Mouse (Mus musculus): ENCODE measurements around the gene Rab11fip5. TPM values are rescaled to one million over a fixed set of nuclear protein-coding genes. Genes with fewer than 3 reads are reported as not detected.

Gene Rab11fip5
- polyA plus RNA-seq, 1 experiment: 13.5 TPM

DNA sequence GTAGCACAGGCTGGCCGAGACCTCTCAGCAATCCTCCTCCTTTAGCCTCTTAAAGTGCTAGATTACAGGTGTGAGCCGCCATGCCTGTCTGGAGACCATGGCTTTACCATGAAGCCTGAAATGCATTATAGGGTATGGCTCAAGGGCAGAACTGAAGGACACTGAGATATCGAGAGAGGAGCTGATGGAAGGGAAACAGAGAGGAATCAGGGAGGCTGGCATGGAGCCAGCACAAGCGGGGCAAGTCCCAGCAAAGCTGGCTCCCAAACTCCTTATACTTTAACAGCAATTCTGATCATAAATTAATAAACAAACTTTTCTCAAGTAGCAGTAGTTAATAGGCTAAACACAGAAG is 10.6 kb downstream of the Rab11fip5 start:
- Histone ChIP-seq H3K36me3 (ENCODE audit: control insufficient read depth, insufficient read depth, low read length) (no peaks in the 10 kb centered on the region), H3K27me3 (ENCODE audit: control insufficient read depth, insufficient read depth, low read length) (no peaks in the 10 kb centered on the region), H3K27ac (ENCODE audit: control insufficient read depth, insufficient read depth, low read length) (no peak overlapping the region), H3K4me1 (replicated peaks; ENCODE audit: control insufficient read depth, insufficient read depth, low read length) (0 out of 2 replicates have a peak, but pooled peaks cover 2% of the 10 kb centered on the region), H3K4me3 (ENCODE audit: control insufficient read depth, insufficient read depth, low read length) (no peak overlapping the region)
- TF ChIP-seq POLR2A (IDR thresholded peaks at IDR 0.05; ENCODE audit: control insufficient read depth, extremely low read depth, insufficient read depth, low read length, poor library complexity): no peak
- TF ChIP-seq CTCF (IDR thresholded peaks at IDR 0.05; ENCODE audit: borderline replicate concordance, control insufficient read depth, extremely low read depth, insufficient read depth, low read length, poor library complexity): no peak
- whole genome bisulfite sequencing: 89% methylated on average over 4 of the region's 4 CpGs
- no peak for DNase-seq

DNA sequence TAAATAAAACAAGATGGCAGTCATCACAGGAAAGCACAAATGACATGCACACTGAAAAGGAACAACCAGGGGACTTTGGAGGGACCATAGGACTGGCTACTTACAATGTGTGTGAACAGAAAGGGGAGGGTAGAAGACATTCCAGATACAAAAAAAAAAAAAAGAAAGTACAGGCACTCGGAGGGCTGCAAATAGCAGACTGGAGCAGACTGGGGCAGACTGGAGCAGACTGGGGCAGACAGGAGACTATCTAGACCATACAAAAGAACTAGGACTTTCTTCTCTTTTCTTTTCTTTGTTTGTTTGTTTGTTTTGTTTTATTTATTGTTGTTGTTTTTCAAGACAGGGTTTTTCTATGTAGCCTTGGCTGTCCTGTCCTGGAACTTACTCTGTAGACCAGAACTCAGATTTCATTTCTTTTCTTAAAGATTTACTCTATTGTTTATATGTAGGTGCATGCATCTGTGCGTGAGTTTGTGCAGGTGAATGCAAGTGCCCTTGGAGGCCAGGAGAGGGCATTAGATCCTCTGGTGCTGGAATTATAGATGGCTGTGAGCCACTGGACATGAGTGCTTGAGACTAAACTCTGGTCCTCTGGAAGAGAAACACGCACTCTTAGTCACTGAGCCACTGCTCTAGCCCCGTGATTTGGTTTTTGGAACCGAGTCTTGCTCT is 11.1 kb downstream of the Rab11fip5 start:
- H3K4me3 ChIP-seq (ENCODE audit: control insufficient read depth, insufficient read depth, low read length): no peak overlapping the region
- no peak overlapping the region for H3K27ac ChIP-seq (ENCODE audit: control insufficient read depth, insufficient read depth, low read length)
- no peaks in the 10 kb centered on the region for H3K4me1 ChIP-seq (replicated peaks; ENCODE audit: control insufficient read depth, insufficient read depth, low read length)
- no peaks in the 10 kb centered on the region for H3K27me3 ChIP-seq (ENCODE audit: control insufficient read depth, insufficient read depth, low read length)
- TF ChIP-seq CTCF (IDR thresholded peaks at IDR 0.05; ENCODE audit: borderline replicate concordance, control insufficient read depth, extremely low read depth, insufficient read depth, low read length, poor library complexity) (no peak), POLR2A (IDR thresholded peaks at IDR 0.05; ENCODE audit: control insufficient read depth, extremely low read depth, insufficient read depth, low read length, poor library complexity) (no peak)
- WGBS: 96% methylated on average over 5 of the region's 5 CpGs
- no peaks in the 10 kb centered on the region for H3K36me3 ChIP-seq (ENCODE audit: control insufficient read depth, insufficient read depth, low read length)
- DNase-seq: no peak

DNA sequence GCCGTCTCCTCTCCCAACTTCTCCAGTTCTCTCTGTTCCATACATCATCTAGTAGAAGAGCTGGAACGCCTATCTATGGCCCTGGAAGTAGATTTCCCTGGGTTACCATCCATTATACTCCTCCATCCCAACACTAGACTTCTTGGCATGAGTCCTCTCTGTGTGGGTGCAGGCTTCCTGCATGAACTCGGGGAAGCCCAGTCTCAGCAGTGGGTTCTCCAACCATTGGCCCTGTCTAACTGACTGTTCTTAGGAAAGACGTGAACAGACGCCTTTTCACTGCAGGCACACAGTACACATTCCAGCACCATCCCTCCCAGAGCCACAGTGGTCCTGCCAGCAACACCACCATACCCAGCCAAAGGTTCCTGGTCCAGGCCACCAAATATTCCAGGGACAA is 11.8 kb downstream of the Rab11fip5 start:
- H3K4me3 ChIP-seq (ENCODE audit: control insufficient read depth, insufficient read depth, low read length): no peak overlapping the region
- DNase-seq: no peak
- H3K36me3 ChIP-seq (ENCODE audit: control insufficient read depth, insufficient read depth, low read length): no peaks in the 10 kb centered on the region
- no peaks in the 10 kb centered on the region for H3K4me1 ChIP-seq (replicated peaks; ENCODE audit: control insufficient read depth, insufficient read depth, low read length)
- no peaks in the 10 kb centered on the region for H3K27me3 ChIP-seq (ENCODE audit: control insufficient read depth, insufficient read depth, low read length)
- H3K27ac ChIP-seq (ENCODE audit: control insufficient read depth, insufficient read depth, low read length): no peak overlapping the region
- TF ChIP-seq CTCF (IDR thresholded peaks at IDR 0.05; ENCODE audit: borderline replicate concordance, control insufficient read depth, extremely low read depth, insufficient read depth, low read length, poor library complexity) (no peak), POLR2A (IDR thresholded peaks at IDR 0.05; ENCODE audit: control insufficient read depth, extremely low read depth, insufficient read depth, low read length, poor library complexity) (no peak)
- WGBS: 92% methylated on average over 5 of the region's 5 CpGs

DNA sequence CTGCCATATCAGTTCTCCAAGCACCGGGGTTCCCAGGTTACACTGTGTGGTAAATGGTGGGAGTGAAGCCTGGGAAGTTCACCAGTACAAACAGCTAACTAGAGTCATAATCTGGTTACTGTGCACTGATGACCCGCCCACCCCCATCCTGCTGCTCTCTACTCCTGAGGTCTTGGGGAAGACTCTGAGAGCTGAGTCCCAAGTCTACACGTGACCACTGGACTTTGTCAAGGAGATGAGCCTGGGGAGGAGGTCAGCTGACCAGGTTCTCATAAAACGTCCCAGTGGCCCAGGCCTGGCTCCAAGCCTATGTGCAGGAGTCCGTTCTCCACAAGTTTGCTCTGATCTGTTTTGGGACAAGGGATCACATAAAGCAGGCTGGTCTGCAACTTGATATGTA is 14.1 kb downstream of the Rab11fip5 start:
- Histone ChIP-seq H3K27ac (ENCODE audit: control insufficient read depth, insufficient read depth, low read length) (no peak overlapping the region), H3K36me3 (ENCODE audit: control insufficient read depth, insufficient read depth, low read length) (no peaks in the 10 kb centered on the region), H3K27me3 (ENCODE audit: control insufficient read depth, insufficient read depth, low read length) (no peaks in the 10 kb centered on the region), H3K4me3 (ENCODE audit: control insufficient read depth, insufficient read depth, low read length) (no peak overlapping the region), H3K4me1 (replicated peaks; ENCODE audit: control insufficient read depth, insufficient read depth, low read length) (no peaks in the 10 kb centered on the region)
- DNase-seq: no peak
- 91% methylated on average over 5 of the region's 5 CpGs for WGBS
- TF ChIP-seq POLR2A (IDR thresholded peaks at IDR 0.05; ENCODE audit: control insufficient read depth, extremely low read depth, insufficient read depth, low read length, poor library complexity) (no peak), CTCF (IDR thresholded peaks at IDR 0.05; ENCODE audit: borderline replicate concordance, control insufficient read depth, extremely low read depth, insufficient read depth, low read length, poor library complexity) (no peak)

DNA sequence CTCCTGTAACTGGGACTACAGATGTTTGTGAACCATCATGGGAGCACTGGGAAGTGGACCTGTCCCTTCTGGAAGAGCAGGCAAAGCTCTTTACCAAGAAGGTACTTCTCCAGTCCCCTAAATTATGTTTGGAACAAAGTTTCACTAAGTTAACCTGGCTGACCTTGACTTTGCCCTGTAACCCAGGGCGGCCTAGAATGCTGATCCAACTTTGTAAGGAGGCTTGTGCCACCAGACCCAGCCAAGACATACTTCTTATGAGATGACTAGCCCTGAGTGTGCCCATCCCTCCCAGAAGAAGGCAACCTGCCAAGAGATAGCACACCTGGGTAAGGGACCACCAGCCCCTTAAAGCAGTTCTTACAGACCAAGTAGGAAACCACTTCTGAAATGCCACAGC is 15.6 kb downstream of the Rab11fip5 start:
- H3K4me1 ChIP-seq (replicated peaks; ENCODE audit: control insufficient read depth, insufficient read depth, low read length): no peaks in the 10 kb centered on the region
- H3K36me3 ChIP-seq (ENCODE audit: control insufficient read depth, insufficient read depth, low read length): no peaks in the 10 kb centered on the region
- TF ChIP-seq POLR2A (IDR thresholded peaks at IDR 0.05; ENCODE audit: control insufficient read depth, extremely low read depth, insufficient read depth, low read length, poor library complexity): no peak
- TF ChIP-seq CTCF (IDR thresholded peaks at IDR 0.05; ENCODE audit: borderline replicate concordance, control insufficient read depth, extremely low read depth, insufficient read depth, low read length, poor library complexity): no peak
- no peak overlapping the region for H3K27ac ChIP-seq (ENCODE audit: control insufficient read depth, insufficient read depth, low read length)
- DNase-seq: no peak
- no peaks in the 10 kb centered on the region for H3K27me3 ChIP-seq (ENCODE audit: control insufficient read depth, insufficient read depth, low read length)
- 91% methylated on average over 1 of the region's 1 CpGs for WGBS
- H3K4me3 ChIP-seq (ENCODE audit: control insufficient read depth, insufficient read depth, low read length): no peak overlapping the region

DNA sequence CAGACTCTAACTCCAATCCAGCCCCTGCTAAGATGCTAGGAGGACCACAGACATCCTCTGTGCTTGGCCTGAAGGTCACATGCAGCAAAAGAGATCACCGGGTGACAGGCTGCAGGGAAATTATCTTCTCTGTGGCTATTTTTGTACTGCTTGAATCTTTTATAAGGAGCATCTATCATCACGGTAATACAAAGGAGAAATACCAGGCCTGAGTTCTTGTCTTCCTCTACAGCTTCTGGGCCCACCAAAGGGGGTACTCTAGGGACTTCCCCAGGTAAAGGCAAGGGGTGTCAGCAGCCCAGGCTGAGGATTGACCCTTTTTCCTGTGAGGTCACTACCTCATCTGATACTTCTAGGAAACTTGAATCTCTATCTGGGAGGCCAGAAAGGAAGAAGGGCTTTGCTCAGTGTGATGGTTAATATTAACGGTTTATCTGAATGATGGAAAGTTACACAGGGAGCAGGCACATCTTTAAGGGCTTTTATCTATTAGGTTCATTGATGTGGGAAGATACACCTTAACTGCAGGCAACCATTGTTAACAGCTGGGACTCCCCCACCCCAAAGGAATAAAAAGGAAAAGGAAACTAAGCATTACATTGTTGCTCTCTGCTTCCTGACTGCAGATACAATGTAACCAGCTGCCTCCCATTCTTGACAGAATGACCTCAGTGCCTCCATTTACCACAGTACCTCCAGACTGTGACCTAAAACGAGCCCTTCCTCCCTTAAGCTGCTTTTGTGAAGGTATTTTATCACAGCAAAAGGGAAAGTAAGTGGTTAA is 17.6 kb downstream of the Rab11fip5 start:
- H3K27ac ChIP-seq (ENCODE audit: control insufficient read depth, insufficient read depth, low read length): no peak overlapping the region
- 53% methylated on average over 4 of the region's 4 CpGs for WGBS
- no peaks in the 10 kb centered on the region for H3K4me1 ChIP-seq (replicated peaks; ENCODE audit: control insufficient read depth, insufficient read depth, low read length)
- no peak overlapping the region for H3K4me3 ChIP-seq (ENCODE audit: control insufficient read depth, insufficient read depth, low read length)
- no peak for DNase-seq
- H3K36me3 ChIP-seq (ENCODE audit: control insufficient read depth, insufficient read depth, low read length): no peaks in the 10 kb centered on the region
- TF ChIP-seq POLR2A (IDR thresholded peaks at IDR 0.05; ENCODE audit: control insufficient read depth, extremely low read depth, insufficient read depth, low read length, poor library complexity) (no peak), CTCF (IDR thresholded peaks at IDR 0.05; ENCODE audit: borderline replicate concordance, control insufficient read depth, extremely low read depth, insufficient read depth, low read length, poor library complexity) (no peak)
- no peaks in the 10 kb centered on the region for H3K27me3 ChIP-seq (ENCODE audit: control insufficient read depth, insufficient read depth, low read length)

Measured in thymus, adult 2 months (tissue).